Mouse (Mus musculus) embryonic facial prominence, embryonic 10.5 days (tissue): Measurements from ENCODE around the gene Ankrd34a. TPM values are rescaled to one million over a fixed set of nuclear protein-coding genes. Genes with fewer than 3 reads are reported as not detected.
A peak's percentile ranks its signal among the peaks of the same experiment; 100 is the strongest.

Source experiments
- DNase-seq: peaks from one replicate; pipeline ENCODE4 v3.0.0-alpha.2; 2017; ENCODE audit warnings: low spot score
- H3K27ac ChIP-seq: fragments of 300-500 bp; sonication (generic); replicated peaks from 2 replicates; pipeline ENCODE4 v1.5.1; 2016; ENCODE audit warnings: mild to moderate bottlenecking
- H3K27me3 ChIP-seq: fragments of 300-500 bp; sonication (generic); replicated peaks from 2 replicates; pipeline ENCODE4 v1.6.1; 2016; ENCODE audit warnings: low read depth, mild to moderate bottlenecking; ENCODE audit not compliant: poor library complexity, severe bottlenecking
- H3K36me3 ChIP-seq: fragments of 300-500 bp; sonication (generic); replicated peaks from 2 replicates; pipeline ENCODE4 v1.6.1; 2016; ENCODE audit warnings: mild to moderate bottlenecking, moderate library complexity
- H3K4me1 ChIP-seq: fragments of 300-500 bp; sonication (generic); 2 replicates; pipeline ENCODE4 v1.6.1; 2016
- H3K4me3 ChIP-seq: fragments of 300-500 bp; sonication (generic); 2 replicates; pipeline ENCODE4 v1.5.1; 2016; ENCODE audit warnings: mild to moderate bottlenecking, moderate library complexity
- H3K9me3 ChIP-seq: fragments of 300-500 bp; sonication (generic); 2 replicates; pipeline ENCODE4 v1.6.1; 2016; ENCODE audit warnings: mild to moderate bottlenecking
- WGBS: fragments of 180-500 bp; shearing (Covaris S2); methylation state at CpG from one replicate; pipeline ENCODE4 v1.1.7; 2016; 5-methylcytosine and 5-hydroxymethylcytosine counted together
- polyA plus RNA-seq: library from polyadenylated mRNA; unstranded; fragments of >200 nt; fragmentation: Nextera tagmentation; extraction: Ambion mirVana; gene quantifications from 2 replicates; pipeline ENCODE4 v1.2.1, GENCODE M21; 2016

The Ankrd34a gene
- polyA plus RNA-seq, result 0.66 and 0.99 TPM in 2 replicates

- Histone ChIP-seq H3K36me3 (no peaks in the 10 kb centered on the region), H3K4me3 (peak within 1 kb of the TSS; percentile 59), H3K27ac (peak within 1 kb of the TSS; percentile 81), H3K9me3 (no peaks in the 10 kb centered on the region), H3K27me3 (peaks cover 65% of the 10 kb centered on the region), H3K4me1 (peaks cover 71% of the 10 kb centered on the region)
- DNase-seq, result peak; percentile 39
- under 1% methylated on average over 23 of the region's 23 CpGs for WGBS
Measured at GRCm38 (mm10) chr3:96596228-96596707, at the start of gene Ankrd34a. Ankrd34a (plus strand) TSS chr3:96596636.

DNA sequence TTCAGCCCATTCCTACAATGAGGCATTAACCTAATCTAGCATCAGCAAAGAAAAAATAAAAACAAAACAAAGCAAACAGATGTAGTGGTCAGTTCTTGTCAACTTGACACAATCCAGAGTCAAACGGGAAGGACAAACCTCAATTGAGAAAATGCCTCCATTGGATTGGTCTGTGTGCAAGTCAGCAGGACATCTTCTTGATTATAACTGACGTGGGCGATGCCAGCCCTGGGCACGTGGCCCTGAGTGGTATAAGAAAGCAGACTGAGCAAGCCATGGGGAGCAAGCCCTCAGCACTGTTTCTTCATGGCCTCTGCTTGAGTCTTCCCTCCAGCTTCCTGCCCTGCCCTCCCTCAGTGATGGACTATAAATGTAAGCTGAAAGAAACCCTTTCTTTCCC is 49.6 kb upstream of the Ankrd34a start:
- Histone ChIP-seq H3K36me3 (no peaks in the 10 kb centered on the region), H3K27me3 (peaks cover 39% of the 10 kb centered on the region), H3K9me3 (no peaks in the 10 kb centered on the region), H3K4me3 (0 out of 2 replicates have a peak overlapping the region, but pooled peaks have one; percentile 11), H3K4me1 (peaks cover 14% of the 10 kb centered on the region), H3K27ac (no peak overlapping the region)
- no peak for DNase-seq
- 56% methylated on average over 4 of the region's 4 CpGs for WGBS

- Histone ChIP-seq H3K36me3 (no peaks in the 10 kb centered on the region), H3K4me3 (peak overlapping the region; percentile 40; the same call in 1 of the 2 replicates), H3K27me3 (peaks cover 33% of the 10 kb centered on the region), H3K9me3 (no peaks in the 10 kb centered on the region), H3K4me1 (peaks cover 14% of the 10 kb centered on the region), H3K27ac (no peak overlapping the region; the same call in 1 of the 2 replicates)
- DNase-seq, result peak; percentile 80
- WGBS, result 9% methylated on average over 14 of the region's 14 CpGs
Measured at GRCm38 (mm10) chr3:96547389-96547960, 49.0 kb upstream of the Ankrd34a start.

- peaks cover 19% of the 10 kb centered on the region for H3K27me3 ChIP-seq
- no peaks in the 10 kb centered on the region for H3K9me3 ChIP-seq
- H3K27ac ChIP-seq, result no peak overlapping the region
- no peaks in the 10 kb centered on the region for H3K36me3 ChIP-seq
- 80% methylated on average over 7 of the region's 7 CpGs for WGBS
- peaks cover 14% of the 10 kb centered on the region for H3K4me1 ChIP-seq
- no peak for DNase-seq
- no peak overlapping the region for H3K4me3 ChIP-seq
Measured at GRCm38 (mm10) chr3:96548824-96549223, 47.6 kb upstream of the Ankrd34a start.

- H3K9me3 ChIP-seq, result no peaks in the 10 kb centered on the region
- peaks cover 19% of the 10 kb centered on the region for H3K27me3 ChIP-seq
- no peaks in the 10 kb centered on the region for H3K36me3 ChIP-seq
- 84% methylated on average over 5 of the region's 5 CpGs for WGBS
- DNase-seq, result no peak
- H3K4me3 ChIP-seq, result no peak overlapping the region
- no peak overlapping the region for H3K27ac ChIP-seq
- peaks cover 14% of the 10 kb centered on the region for H3K4me1 ChIP-seq
Measured at GRCm38 (mm10) chr3:96549346-96549745, 47.1 kb upstream of the Ankrd34a start.

- DNase-seq, result peak; percentile 56
- 18% methylated on average over 8 of the region's 8 CpGs for WGBS
- peaks cover 27% of the 10 kb centered on the region for H3K4me1 ChIP-seq
- no peak overlapping the region for H3K4me3 ChIP-seq
- H3K36me3 ChIP-seq, result no peaks in the 10 kb centered on the region
- no peaks in the 10 kb centered on the region for H3K9me3 ChIP-seq
- H3K27ac ChIP-seq, result peak overlapping the region; percentile 27
- peaks cover 14% of the 10 kb centered on the region for H3K27me3 ChIP-seq
Measured at GRCm38 (mm10) chr3:96551203-96551602, 45.2 kb upstream of the Ankrd34a start.

DNA sequence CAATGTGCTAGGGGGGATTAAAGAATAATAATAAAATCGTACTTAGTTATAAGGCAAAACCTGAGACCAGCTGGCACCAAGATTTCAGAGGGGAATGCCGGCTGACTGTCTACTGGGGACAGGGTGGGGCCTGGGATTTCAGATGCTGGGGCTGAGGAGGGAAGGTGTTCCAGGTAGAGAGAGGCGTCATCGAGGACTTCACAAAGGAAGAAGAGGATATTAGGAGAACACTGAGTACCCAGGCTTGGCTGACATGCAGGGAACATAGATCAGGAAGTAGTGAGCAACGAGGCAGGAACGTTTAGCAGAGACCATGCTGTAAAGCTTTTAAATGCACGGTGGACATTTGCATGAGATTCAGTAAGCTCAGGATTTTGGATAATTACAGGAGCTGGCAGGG is 44.5 kb upstream of the Ankrd34a start:
- H3K9me3 ChIP-seq, result no peaks in the 10 kb centered on the region
- WGBS, result 81% methylated on average over 7 of the region's 7 CpGs
- peaks cover 34% of the 10 kb centered on the region for H3K4me1 ChIP-seq
- H3K27me3 ChIP-seq, result peaks cover 7% of the 10 kb centered on the region
- H3K4me3 ChIP-seq, result no peak overlapping the region
- no peak for DNase-seq
- no peaks in the 10 kb centered on the region for H3K36me3 ChIP-seq
- H3K27ac ChIP-seq, result peak overlapping the region; percentile 27

- no peaks in the 10 kb centered on the region for H3K36me3 ChIP-seq
- H3K4me1 ChIP-seq, result peaks cover 37% of the 10 kb centered on the region
- H3K27ac ChIP-seq, result no peak overlapping the region
- no peak for DNase-seq
- no peaks in the 10 kb centered on the region for H3K9me3 ChIP-seq
- H3K27me3 ChIP-seq, result no peaks in the 10 kb centered on the region
- no peak overlapping the region for H3K4me3 ChIP-seq
- 83% methylated on average over 6 of the region's 6 CpGs for WGBS
Measured at GRCm38 (mm10) chr3:96553601-96554000, 42.8 kb upstream of the Ankrd34a start.

DNA sequence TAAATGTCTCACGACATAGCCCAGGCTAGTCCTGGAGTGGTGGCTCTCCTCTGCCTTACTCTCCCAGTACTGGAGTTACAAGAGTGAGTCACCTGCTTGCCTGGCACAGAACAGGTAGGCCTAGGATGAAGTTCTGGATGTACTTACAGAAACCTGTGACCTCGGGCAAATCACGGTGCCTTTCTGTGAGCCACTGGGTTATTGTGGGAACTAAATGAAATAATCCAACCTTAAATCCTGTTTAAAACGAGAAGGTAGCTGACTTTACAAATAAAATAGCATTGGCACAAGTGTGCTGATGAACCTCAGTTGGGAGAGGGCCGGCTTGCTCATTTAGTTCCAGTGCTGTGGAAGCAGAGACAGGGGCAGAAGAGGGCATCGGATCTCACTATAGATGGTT is 42.2 kb upstream of the Ankrd34a start:
- Histone ChIP-seq H3K4me3 (no peak overlapping the region), H3K9me3 (no peaks in the 10 kb centered on the region), H3K4me1 (peaks cover 44% of the 10 kb centered on the region), H3K27ac (no peak overlapping the region), H3K27me3 (no peaks in the 10 kb centered on the region), H3K36me3 (peaks cover under 1% of the 10 kb centered on the region)
- DNase-seq, result no peak
- 78% methylated on average over 6 of the region's 6 CpGs for WGBS

DNA sequence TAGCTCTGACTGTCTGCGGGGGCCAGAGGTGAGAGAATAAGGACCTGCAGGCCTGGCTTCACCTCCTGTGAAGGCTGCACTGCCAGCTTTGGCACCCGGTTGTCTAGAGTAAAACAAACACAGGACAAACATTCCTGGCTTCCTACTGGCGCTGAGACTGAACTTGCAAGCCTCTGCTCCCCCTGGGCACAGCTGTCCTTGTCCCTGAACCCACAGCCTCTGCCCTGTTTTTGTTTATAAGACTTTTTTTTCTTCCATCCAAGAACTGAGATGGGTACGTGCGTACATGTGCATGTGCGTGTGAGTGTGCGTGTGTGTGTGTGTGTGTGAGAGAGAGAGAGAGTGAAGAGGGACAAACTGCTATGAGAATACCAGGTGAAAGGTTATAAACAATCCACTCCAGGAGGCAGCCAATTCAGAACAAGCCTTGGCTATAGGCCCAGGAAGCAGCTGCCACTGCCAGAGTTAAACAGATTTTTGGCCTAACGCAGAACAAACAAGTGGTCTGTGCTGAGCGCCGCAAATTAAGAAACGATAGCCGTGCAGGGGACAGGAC is 41.3 kb upstream of the Ankrd34a start:
- H3K27ac ChIP-seq, result peak overlapping the region; percentile 57
- 53% methylated on average over 12 of the region's 12 CpGs for WGBS
- no peaks in the 10 kb centered on the region for H3K27me3 ChIP-seq
- no peak overlapping the region for H3K4me3 ChIP-seq
- no peaks in the 10 kb centered on the region for H3K9me3 ChIP-seq
- peaks cover 53% of the 10 kb centered on the region for H3K4me1 ChIP-seq
- H3K36me3 ChIP-seq, result peaks cover 9% of the 10 kb centered on the region
- DNase-seq, result no peak

GRCm38 (mm10) chr3:96555999-96556614 is 40.3 kb upstream of the Ankrd34a start:
- H3K4me1 ChIP-seq, result peaks cover 55% of the 10 kb centered on the region
- DNase-seq, result no peak
- H3K4me3 ChIP-seq, result peak overlapping the region; percentile 80
- peak overlapping the region; percentile 88 for H3K27ac ChIP-seq
- no peaks in the 10 kb centered on the region for H3K9me3 ChIP-seq
- no peaks in the 10 kb centered on the region for H3K27me3 ChIP-seq
- WGBS, result 86% methylated on average over 15 of the region's 15 CpGs
- peaks cover 19% of the 10 kb centered on the region for H3K36me3 ChIP-seq

DNA sequence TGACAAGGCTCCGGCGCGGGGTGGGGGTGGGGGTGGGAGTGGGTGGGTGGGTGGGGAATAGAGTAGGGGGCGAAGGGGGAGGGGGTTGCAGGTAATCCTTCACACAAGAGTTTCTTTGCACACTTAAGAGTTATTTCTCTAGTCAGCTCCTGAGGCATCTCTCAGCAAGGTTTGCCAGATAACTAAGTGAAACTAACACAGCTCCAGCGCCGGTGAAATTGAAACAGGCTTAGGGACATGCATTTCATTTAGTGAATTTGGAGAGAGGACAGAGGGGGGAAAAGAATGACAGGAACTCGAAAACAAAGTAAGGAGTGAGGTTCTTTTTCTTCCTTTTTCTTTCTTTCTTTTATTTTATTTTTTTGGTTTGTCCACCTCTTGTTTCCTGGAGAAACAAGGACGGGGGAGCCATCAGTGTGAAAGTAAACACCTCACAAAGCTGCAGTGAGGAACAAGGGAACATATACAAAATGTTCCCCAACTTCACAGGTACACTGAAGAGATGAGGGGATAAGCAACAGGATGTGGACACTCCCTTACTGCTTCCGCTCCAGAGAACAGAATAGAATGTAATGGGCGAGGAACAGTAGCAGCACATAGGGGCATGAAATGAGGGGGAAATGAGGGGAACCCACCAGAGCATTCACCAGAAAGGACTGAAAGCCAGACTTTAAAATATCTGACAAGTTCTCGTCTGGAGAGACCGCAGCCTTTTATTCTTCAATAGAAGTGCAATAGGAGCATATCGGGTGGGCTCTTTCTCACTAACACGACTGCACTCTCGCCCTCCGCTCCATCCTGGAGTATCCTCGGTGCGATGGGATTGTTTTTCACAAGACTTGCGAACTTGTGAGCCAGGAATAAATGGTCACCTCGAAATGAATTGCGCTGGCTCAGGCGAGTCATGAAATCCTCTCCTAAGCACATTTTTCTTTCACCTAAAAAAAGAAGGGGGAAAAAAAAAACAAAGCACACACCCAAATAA is 39.5 kb upstream of the Ankrd34a start:
- H3K36me3 ChIP-seq, result peaks cover 23% of the 10 kb centered on the region

More for the DNA sequence above, 39.5 kb upstream of the Ankrd34a start:
- peak overlapping the region; percentile 88 for H3K27ac ChIP-seq
- no peak for DNase-seq
- no peaks in the 10 kb centered on the region for H3K27me3 ChIP-seq
- H3K4me3 ChIP-seq, result peak overlapping the region; percentile 80
- WGBS, result 11% methylated on average over 22 of the region's 22 CpGs
- peaks cover 57% of the 10 kb centered on the region for H3K4me1 ChIP-seq
- H3K9me3 ChIP-seq, result no peaks in the 10 kb centered on the region
